Mouse (Mus musculus): ENCODE data around the gene Slc38a9. TPM values are rescaled to one million over a fixed set of nuclear protein-coding genes. Genes with fewer than 3 reads are reported as not detected.

Gene Slc38a9
- polyA plus RNA-seq, 1 experiment from 2014 or later = 23.8 TPM

GRCm38 (mm10) chr13:112652205-112652604 lies 8.3 kb upstream of the Slc38a9 start, which contains the start of gene Ddx4:
Ddx4 (minus strand) TSS chr13:112652475.
- H3K36me3 ChIP-seq = no peaks in the 10 kb centered on the region
- no peak within 1 kb of the TSS for H3K4me3 ChIP-seq
- no peak within 1 kb of the TSS for H3K27ac ChIP-seq
- no peak within 1 kb of the TSS for H3K4me2 ChIP-seq (replicated peaks)
- 71% methylated on average over 45 of the region's 45 CpGs for WGBS
- no peaks in the 10 kb centered on the region for H3K4me1 ChIP-seq
- H3K9ac ChIP-seq = no peak within 1 kb of the TSS
- H3K9me3 ChIP-seq = peaks cover 9% of the 10 kb centered on the region
- ATAC-seq (ENCODE audit: low FRiP score, low read depth) = no peak
- no peaks in the 10 kb centered on the region; the same call in 1 of the 2 replicates for H3K27me3 ChIP-seq (replicated peaks)

DNA sequence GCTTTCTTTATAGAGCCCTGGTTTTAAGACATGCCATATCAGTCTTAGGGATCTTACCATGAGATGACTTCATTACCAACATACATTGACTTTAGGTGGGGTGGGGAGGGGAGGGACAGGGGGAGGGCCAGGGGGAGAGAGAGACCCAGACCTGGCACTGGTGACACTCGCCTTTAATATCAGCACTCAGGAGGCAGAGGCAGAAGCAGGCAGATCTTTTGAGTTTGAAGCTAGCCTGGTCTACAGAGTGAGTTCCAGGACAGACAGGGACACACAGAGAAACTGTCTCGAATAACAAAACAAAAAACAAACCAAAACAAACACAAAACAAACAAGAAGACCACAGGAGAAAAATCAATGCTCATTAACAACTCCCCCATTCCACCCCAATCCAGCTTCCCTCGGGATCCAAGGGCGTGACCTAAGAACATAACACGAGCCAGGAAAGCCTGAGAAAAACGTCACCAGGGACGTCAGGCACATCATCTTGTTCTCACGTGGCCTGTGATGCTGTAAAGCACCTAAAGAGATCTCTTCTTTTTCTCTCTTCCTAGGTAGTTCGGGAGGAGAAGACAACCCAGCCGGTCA lies 471 bp upstream of the Slc38a9 start:
- Histone ChIP-seq H3K9me3 (no peaks in the 10 kb centered on the region), H3K27me3 (replicated peaks) (no peaks in the 10 kb centered on the region), H3K4me2 (replicated peaks) (peak overlapping the region; percentile 79), H3K27ac (no peak overlapping the region), H3K9ac (peak overlapping the region; percentile 36; the same call in 1 of the 2 replicates), H3K4me1 (peaks cover 9% of the 10 kb centered on the region; the same call in 1 of the 2 replicates), H3K4me3 (peak overlapping the region; percentile 59), H3K36me3 (no peaks in the 10 kb centered on the region)
- WGBS = 4% methylated on average over 10 of the region's 10 CpGs
- peak; percentile 14 for ATAC-seq (ENCODE audit: low FRiP score, low read depth)

DNA sequence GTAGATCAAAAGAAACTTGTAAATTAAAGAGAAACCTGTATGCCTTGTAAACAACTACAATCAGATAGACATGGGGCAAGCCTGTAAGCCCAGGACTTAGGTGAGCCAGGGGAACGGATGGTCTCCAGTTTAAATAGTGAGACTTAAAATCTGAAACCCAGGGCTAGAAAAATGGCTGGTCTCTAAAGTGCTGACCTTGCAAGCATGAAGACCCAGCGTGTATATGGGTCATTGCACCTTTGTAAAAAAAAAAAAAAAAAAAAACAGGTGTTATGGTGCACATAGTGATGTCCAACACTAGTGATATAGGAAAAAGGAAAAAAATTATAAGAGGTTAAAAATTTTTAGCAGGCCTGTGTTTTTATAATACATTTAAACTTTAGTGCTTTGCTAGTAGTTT lies 1.1 kb downstream of the Slc38a9 start:
- WGBS = 76% methylated on average over 2 of the region's 2 CpGs
- no peak for ATAC-seq (ENCODE audit: low FRiP score, low read depth)
- Histone ChIP-seq H3K27me3 (replicated peaks) (no peaks in the 10 kb centered on the region), H3K4me2 (replicated peaks) (peak overlapping the region; percentile 79), H3K4me1 (peaks cover 9% of the 10 kb centered on the region; the same call in 1 of the 2 replicates), H3K27ac (no peak overlapping the region), H3K36me3 (no peaks in the 10 kb centered on the region), H3K9me3 (no peaks in the 10 kb centered on the region), H3K9ac (no peak overlapping the region), H3K4me3 (no peak overlapping the region)

DNA sequence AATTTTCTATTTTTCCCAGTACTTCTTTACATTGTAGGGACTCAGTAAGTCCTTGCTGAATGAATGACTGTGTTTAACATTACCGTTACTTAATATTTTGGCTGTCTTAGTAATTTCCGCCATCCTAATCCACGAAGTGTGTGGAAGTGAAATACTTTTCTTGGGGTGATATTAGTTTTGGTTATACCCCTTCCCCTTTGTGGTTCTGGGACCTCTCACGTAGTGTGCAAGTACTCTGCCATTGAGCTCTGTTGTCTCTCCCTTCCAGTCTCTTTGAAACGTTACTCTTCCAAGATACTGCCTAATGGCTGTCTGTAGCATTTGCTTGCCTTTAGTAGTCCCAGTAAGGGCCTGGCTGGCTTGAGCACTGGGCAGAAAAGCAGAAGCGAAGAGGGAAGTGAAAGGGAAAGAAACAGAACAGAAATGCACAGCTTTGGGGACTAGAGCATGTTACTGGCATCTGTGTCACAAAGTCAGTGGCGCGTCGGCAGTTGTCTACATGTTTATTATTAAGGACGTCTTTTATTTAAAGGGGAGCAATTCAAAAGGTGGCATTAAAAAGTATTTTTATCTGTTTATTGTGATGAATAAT lies 6.0 kb downstream of the Slc38a9 start:
- ATAC-seq (ENCODE audit: low FRiP score, low read depth) = no peak
- H3K4me3 ChIP-seq = no peak overlapping the region
- H3K36me3 ChIP-seq = peaks cover 5% of the 10 kb centered on the region; the same call in 1 of the 2 replicates
- H3K27ac ChIP-seq = no peak overlapping the region
- H3K9me3 ChIP-seq = no peaks in the 10 kb centered on the region
- no peak overlapping the region for H3K9ac ChIP-seq
- no peak overlapping the region for H3K4me2 ChIP-seq (replicated peaks)
- H3K4me1 ChIP-seq = no peaks in the 10 kb centered on the region
- WGBS = 90% methylated on average over 10 of the region's 10 CpGs
- H3K27me3 ChIP-seq (replicated peaks) = no peaks in the 10 kb centered on the region

DNA sequence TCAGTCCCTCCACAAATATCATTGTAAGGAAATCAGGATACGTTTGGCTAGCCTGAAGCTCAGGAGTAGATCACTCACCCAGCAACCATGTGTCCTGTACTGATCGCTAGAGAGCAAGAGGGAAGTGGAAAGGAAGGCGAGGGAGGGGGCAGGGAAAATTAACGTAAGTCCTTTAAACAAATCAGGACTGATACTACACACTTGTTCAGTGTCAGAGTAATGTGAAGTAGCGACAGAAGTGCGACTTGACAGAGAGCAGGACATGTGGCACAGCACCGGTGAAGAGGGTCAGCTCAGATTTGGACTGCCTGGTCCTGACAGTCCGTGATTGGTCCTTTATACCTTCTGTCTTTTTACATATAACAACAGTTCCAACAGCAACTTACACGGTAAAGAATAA lies 6.7 kb downstream of the Slc38a9 start:
- no peak overlapping the region for H3K27ac ChIP-seq
- no peaks in the 10 kb centered on the region for H3K9me3 ChIP-seq
- H3K4me3 ChIP-seq = no peak overlapping the region
- 90% methylated on average over 9 of the region's 9 CpGs for WGBS
- H3K36me3 ChIP-seq = peaks cover 5% of the 10 kb centered on the region; the same call in 1 of the 2 replicates
- no peak for ATAC-seq (ENCODE audit: low FRiP score, low read depth)
- no peak overlapping the region for H3K9ac ChIP-seq
- H3K4me2 ChIP-seq (replicated peaks) = no peak overlapping the region
- H3K4me1 ChIP-seq = no peaks in the 10 kb centered on the region
- H3K27me3 ChIP-seq (replicated peaks) = no peaks in the 10 kb centered on the region

- Histone ChIP-seq H3K9me3 (no peaks in the 10 kb centered on the region), H3K27ac (no peak overlapping the region), H3K4me3 (no peak overlapping the region), H3K9ac (no peak overlapping the region), H3K4me1 (no peaks in the 10 kb centered on the region), H3K36me3 (peaks cover 5% of the 10 kb centered on the region; the same call in 1 of the 2 replicates), H3K4me2 (replicated peaks) (no peak overlapping the region), H3K27me3 (replicated peaks) (no peaks in the 10 kb centered on the region)
- 78% methylated on average over 13 of the region's 13 CpGs for WGBS
- ATAC-seq (ENCODE audit: low FRiP score, low read depth) = no peak
These were observed 11.2 kb downstream of the Slc38a9 start for GRCm38 (mm10) chr13:112671708-112672107.

DNA sequence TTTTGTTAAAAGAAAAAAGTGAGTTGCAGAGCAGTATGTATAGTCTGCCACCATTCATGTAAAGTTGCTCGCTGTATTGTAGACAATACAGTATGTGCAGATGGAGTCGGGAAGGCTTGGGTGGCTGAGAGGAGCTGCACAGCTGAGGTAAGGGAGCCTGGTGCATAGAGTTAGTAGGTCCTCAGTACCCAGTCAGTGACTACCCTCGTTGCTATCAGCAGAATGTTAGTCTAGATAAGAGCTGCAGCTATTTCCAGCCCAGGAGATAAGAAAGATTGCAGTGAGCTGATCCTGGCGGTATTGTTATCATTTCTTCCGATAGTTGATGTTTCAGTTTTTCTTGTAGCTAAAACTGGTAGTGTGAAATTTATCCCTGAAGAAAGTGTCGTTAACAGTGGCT lies 12.2 kb downstream of the Slc38a9 start:
- Histone ChIP-seq H3K36me3 (peaks cover 10% of the 10 kb centered on the region; the same call in 1 of the 2 replicates), H3K4me3 (no peak overlapping the region), H3K9ac (no peak overlapping the region), H3K27me3 (replicated peaks) (no peaks in the 10 kb centered on the region), H3K9me3 (no peaks in the 10 kb centered on the region), H3K4me2 (replicated peaks) (no peak overlapping the region), H3K27ac (no peak overlapping the region), H3K4me1 (no peaks in the 10 kb centered on the region)
- no peak for ATAC-seq (ENCODE audit: low FRiP score, low read depth)
- 87% methylated on average over 6 of the region's 6 CpGs for WGBS

DNA sequence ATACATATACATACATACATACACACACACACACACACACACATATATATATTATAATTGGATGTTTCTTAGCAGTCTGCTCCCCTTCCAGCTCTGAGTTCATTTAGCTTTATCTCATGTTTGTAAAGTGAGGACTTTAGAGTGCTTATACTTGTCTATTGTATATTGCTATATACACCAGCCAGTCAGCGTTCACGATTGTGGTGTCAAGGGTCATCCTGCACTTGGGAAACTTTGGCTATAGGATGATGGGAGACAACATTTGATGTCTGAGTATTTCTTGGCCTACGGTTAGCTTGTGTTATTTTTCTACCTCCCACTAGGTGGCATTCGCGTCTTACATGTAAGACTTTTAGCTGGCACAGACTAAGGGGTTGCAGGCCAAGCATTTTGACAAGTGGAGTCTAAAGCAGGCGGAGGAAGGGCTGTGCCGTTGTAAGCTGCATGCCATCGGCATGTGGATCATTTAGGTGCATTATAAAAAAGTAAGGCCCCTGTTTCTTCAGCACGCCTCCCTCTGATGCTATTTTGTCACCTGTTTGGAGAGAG lies 13.4 kb downstream of the Slc38a9 start:
- Histone ChIP-seq H3K27ac (no peak overlapping the region), H3K4me3 (no peak overlapping the region), H3K36me3 (peaks cover 19% of the 10 kb centered on the region; the same call in 1 of the 2 replicates), H3K4me1 (no peaks in the 10 kb centered on the region), H3K4me2 (replicated peaks) (no peak overlapping the region), H3K27me3 (replicated peaks) (no peaks in the 10 kb centered on the region), H3K9ac (no peak overlapping the region), H3K9me3 (no peaks in the 10 kb centered on the region)
- 16% methylated on average over 9 of the region's 9 CpGs for WGBS
- ATAC-seq (ENCODE audit: low FRiP score, low read depth) = peak; percentile 68

DNA sequence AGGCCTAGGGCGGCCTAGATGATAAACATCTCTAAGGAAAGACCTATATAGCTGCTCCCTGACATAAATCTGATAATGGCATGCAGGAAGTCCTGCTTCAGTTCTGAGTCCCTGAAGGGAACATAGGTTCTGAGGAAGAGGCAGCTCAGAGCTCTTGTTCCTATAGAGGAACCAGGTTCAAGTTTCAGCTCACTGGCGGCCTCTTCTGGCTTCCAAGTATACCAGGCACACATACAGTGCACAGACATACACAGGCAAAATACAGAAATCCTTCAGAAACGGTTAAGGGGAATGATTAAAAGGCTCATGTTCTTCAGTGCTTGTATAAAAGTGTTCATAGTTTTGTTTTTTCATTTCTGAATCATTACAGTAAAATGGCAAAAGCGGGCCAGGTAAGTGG lies 17.6 kb downstream of the Slc38a9 start:
- no peak overlapping the region for H3K4me3 ChIP-seq
- H3K36me3 ChIP-seq = peaks cover 14% of the 10 kb centered on the region; the same call in 1 of the 2 replicates
- no peaks in the 10 kb centered on the region for H3K4me1 ChIP-seq
- 85% methylated on average over 4 of the region's 4 CpGs for WGBS
- no peak overlapping the region for H3K9ac ChIP-seq
- ATAC-seq (ENCODE audit: low FRiP score, low read depth) = no peak
- no peak overlapping the region for H3K27ac ChIP-seq
- H3K9me3 ChIP-seq = no peaks in the 10 kb centered on the region
- H3K4me2 ChIP-seq (replicated peaks) = no peak overlapping the region
- no peaks in the 10 kb centered on the region for H3K27me3 ChIP-seq (replicated peaks)

- H3K4me3 ChIP-seq = no peak overlapping the region
- ATAC-seq (ENCODE audit: low FRiP score, low read depth) = no peak
- H3K27ac ChIP-seq = no peak overlapping the region
- H3K9me3 ChIP-seq = no peaks in the 10 kb centered on the region
- WGBS = 79% methylated on average over 2 of the region's 2 CpGs
- no peaks in the 10 kb centered on the region for H3K27me3 ChIP-seq (replicated peaks)
- no peaks in the 10 kb centered on the region for H3K4me1 ChIP-seq
- no peak overlapping the region for H3K9ac ChIP-seq
- no peak overlapping the region for H3K4me2 ChIP-seq (replicated peaks)
- peaks cover 7% of the 10 kb centered on the region; the same call in 1 of the 2 replicates for H3K36me3 ChIP-seq
These were observed 22.8 kb downstream of the Slc38a9 start for GRCm38 (mm10) chr13:112683312-112683711.

DNA sequence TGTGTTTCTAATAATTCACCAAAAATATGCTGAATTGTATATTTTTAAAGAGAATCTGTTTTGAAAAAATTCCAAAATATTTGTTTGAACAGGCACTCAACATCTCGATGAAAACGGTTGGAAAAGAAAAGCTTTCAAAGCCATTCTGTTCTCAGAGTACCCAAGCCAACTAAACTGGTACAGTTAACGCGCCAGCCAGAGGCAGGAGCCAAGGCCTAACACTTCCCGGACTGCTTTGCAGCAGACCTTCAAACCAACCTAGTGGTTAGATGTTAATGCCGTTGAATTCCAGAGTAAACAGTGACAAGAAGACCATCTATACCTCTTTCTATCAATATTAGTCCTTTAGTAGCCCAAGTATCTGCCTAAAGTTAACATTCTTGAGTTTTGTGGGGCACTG lies 23.4 kb downstream of the Slc38a9 start:
- H3K9ac ChIP-seq = no peak overlapping the region
- ATAC-seq (ENCODE audit: low FRiP score, low read depth) = no peak
- H3K4me2 ChIP-seq (replicated peaks) = no peak overlapping the region
- H3K27me3 ChIP-seq (replicated peaks) = no peaks in the 10 kb centered on the region
- no peaks in the 10 kb centered on the region for H3K9me3 ChIP-seq
- peaks cover 3% of the 10 kb centered on the region; the same call in 1 of the 2 replicates for H3K36me3 ChIP-seq
- no peak overlapping the region for H3K4me3 ChIP-seq
- H3K27ac ChIP-seq = no peak overlapping the region
- H3K4me1 ChIP-seq = no peaks in the 10 kb centered on the region
- 88% methylated on average over 6 of the region's 6 CpGs for WGBS

- Histone ChIP-seq H3K9ac (no peak overlapping the region), H3K27me3 (replicated peaks) (no peaks in the 10 kb centered on the region), H3K9me3 (no peaks in the 10 kb centered on the region), H3K36me3 (peaks cover 3% of the 10 kb centered on the region; the same call in 1 of the 2 replicates), H3K4me2 (replicated peaks) (no peak overlapping the region), H3K27ac (no peak overlapping the region), H3K4me1 (no peaks in the 10 kb centered on the region), H3K4me3 (no peak overlapping the region)
- no peak for ATAC-seq (ENCODE audit: low FRiP score, low read depth)
- 93% methylated on average over 2 of the region's 2 CpGs for WGBS
These were observed 25.6 kb downstream of the Slc38a9 start for GRCm38 (mm10) chr13:112686155-112686554.

Data from neural tube, embryonic 12.5 days (tissue).